In the genomic region with DNA sequence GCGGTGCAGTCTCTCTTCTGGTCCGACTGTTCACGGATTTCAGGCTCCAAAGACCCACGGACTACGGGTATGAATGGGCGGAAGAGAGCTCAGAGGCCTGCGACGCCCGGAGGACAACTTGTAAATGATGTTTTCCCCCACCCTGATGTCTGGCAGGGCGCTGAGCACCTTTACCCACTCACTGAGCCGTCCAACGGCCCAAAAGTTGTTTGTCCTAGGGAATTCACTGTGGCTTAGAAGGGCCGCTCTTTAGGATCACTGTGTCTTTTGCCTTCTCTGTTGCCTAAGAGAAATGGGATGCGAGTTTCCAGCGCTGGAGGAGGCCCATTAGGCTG, we compare ENCODE assay signal across 7 mouse cellular contexts.
DNase-seq lines count a peak whose midpoint lies in the region; ATAC-seq and TF ChIP-seq lines count a peak whose summit lies in the region.

No protein-coding gene starts in this region.

- no peak for TF ChIP-seq CTCF in stomach, postnatal 0 days (IDR thresholded peaks at IDR 0.05; ENCODE audit: low read depth)

- H3K36me3 ChIP-seq in neural tube, embryonic 11.5 days (ENCODE audit: control insufficient read depth, insufficient read depth, low read length), result no peaks in the 10 kb centered on the region
- no peaks in the 10 kb centered on the region for H3K36me3 ChIP-seq in heart, embryonic 16.5 days (ENCODE audit: control insufficient read depth, insufficient read depth)
- H3K36me3 ChIP-seq in liver, embryonic 13.5 days, result no peaks in the 10 kb centered on the region
- H3K36me3 ChIP-seq in stomach, postnatal 0 days (ENCODE audit: control insufficient read depth, insufficient read depth, low read length), result no peaks in the 10 kb centered on the region

- WGBS in neural tube, embryonic 11.5 days, result 17% methylated on average over 15 of the region's 15 CpGs
- WGBS in heart, embryonic 16.5 days, result 24% methylated on average over 15 of the region's 15 CpGs
- 40% methylated on average over 15 of the region's 15 CpGs for WGBS in liver, embryonic 13.5 days (ENCODE audit: insufficient replicate concordance)
- 28% methylated on average over 15 of the region's 15 CpGs for WGBS in stomach, postnatal 0 days

- no peak overlapping the region for H3K27ac ChIP-seq in neural tube, embryonic 11.5 days (ENCODE audit: low read depth, low read length)
- H3K27ac ChIP-seq in heart, embryonic 16.5 days (ENCODE audit: low read length), result no peak overlapping the region
- H3K27ac ChIP-seq in liver, embryonic 13.5 days, result no peak overlapping the region
- peak overlapping the region; percentile 61; the same call in 1 of the 2 replicates for H3K27ac ChIP-seq in stomach, postnatal 0 days (replicated peaks)

- no peaks in the 10 kb centered on the region for H3K9me3 ChIP-seq in neural tube, embryonic 11.5 days (ENCODE audit: control insufficient read depth, low read length)
- 0 out of 2 replicates have a peak, but pooled peaks cover 4% of the 10 kb centered on the region for H3K9me3 ChIP-seq in heart, embryonic 16.5 days (replicated peaks; ENCODE audit: control insufficient read depth, low read length)
- no peaks in the 10 kb centered on the region for H3K9me3 ChIP-seq in liver, embryonic 13.5 days (replicated peaks)
- H3K9me3 ChIP-seq in stomach, postnatal 0 days (ENCODE audit: control insufficient read depth, low read length), result no peaks in the 10 kb centered on the region

- peak overlapping the region; percentile 46 for H3K9ac ChIP-seq in neural tube, embryonic 11.5 days (ENCODE audit: low read length)
- H3K9ac ChIP-seq in heart, embryonic 16.5 days (ENCODE audit: low read length), result peak overlapping the region; percentile 48; the same call in 1 of the 2 replicates
- H3K9ac ChIP-seq in liver, embryonic 13.5 days, result no peak overlapping the region
- peak overlapping the region; percentile 43; the same call in 1 of the 2 replicates for H3K9ac ChIP-seq in stomach, postnatal 0 days (ENCODE audit: low read length)

- H3K4me1 ChIP-seq in neural tube, embryonic 11.5 days (ENCODE audit: control insufficient read depth, insufficient read depth, low read length), result peaks cover 15% of the 10 kb centered on the region; the same call in 1 of the 2 replicates
- H3K4me1 ChIP-seq in heart, embryonic 16.5 days (ENCODE audit: control insufficient read depth, insufficient read depth, low read length), result 0 out of 2 replicates have a peak, but pooled peaks cover 3% of the 10 kb centered on the region
- peaks cover 16% of the 10 kb centered on the region for H3K4me1 ChIP-seq in liver, embryonic 13.5 days (replicated peaks)
- H3K4me1 ChIP-seq in stomach, postnatal 0 days (replicated peaks; ENCODE audit: control insufficient read depth, insufficient read depth), result peaks cover 5% of the 10 kb centered on the region; the same call in 1 of the 2 replicates

- H3K4me2 ChIP-seq in neural tube, embryonic 11.5 days (ENCODE audit: low read depth), result peak overlapping the region; percentile 49
- peak overlapping the region; percentile 72 for H3K4me2 ChIP-seq in heart, embryonic 16.5 days (ENCODE audit: low read depth, low read length)
- H3K4me2 ChIP-seq in liver, embryonic 13.5 days, result peak overlapping the region; percentile 65
- H3K4me2 ChIP-seq in stomach, postnatal 0 days (replicated peaks; ENCODE audit: low read depth), result peak overlapping the region; percentile 58

- H3K4me3 ChIP-seq in neural tube, embryonic 11.5 days (ENCODE audit: low read depth, low read length), result peak overlapping the region; percentile 18
- H3K4me3 ChIP-seq in heart, embryonic 16.5 days (ENCODE audit: low read length), result peak overlapping the region; percentile 42
- peak overlapping the region; percentile 35; the same call in 1 of the 2 replicates for H3K4me3 ChIP-seq in liver, embryonic 13.5 days (replicated peaks)
- H3K4me3 ChIP-seq in stomach, postnatal 0 days (ENCODE audit: low read depth, low read length), result peak overlapping the region; percentile 31

- DNase-seq in neural tube, embryonic 11.5 days (ENCODE audit: low spot score), result no peak
- DNase-seq in neural tube, embryonic 10.5 days (ENCODE audit: extremely low spot score, low spot score), result no peak
- no peak for DNase-seq in liver, embryonic 13.5 days
- no peak for DNase-seq in stomach, postnatal 0 days (ENCODE audit: low spot score)
- no peak for DNase-seq in cerebellum, adult 8-10 months
- no peak for DNase-seq in layer of hippocampus, postnatal 25 days (ENCODE audit: extremely low spot score in 1 of 2, low spot score in 1 of 2)

- TF ChIP-seq EP300 in stomach, postnatal 0 days (optimal IDR thresholded peaks at IDR 0.05), result no peak

- H3K27me3 ChIP-seq in neural tube, embryonic 11.5 days (ENCODE audit: control insufficient read depth, insufficient read depth, low read length), result no peaks in the 10 kb centered on the region
- H3K27me3 ChIP-seq in heart, embryonic 16.5 days (ENCODE audit: control insufficient read depth, insufficient read depth, low read length), result no peaks in the 10 kb centered on the region
- no peaks in the 10 kb centered on the region for H3K27me3 ChIP-seq in liver, embryonic 13.5 days
- no peaks in the 10 kb centered on the region for H3K27me3 ChIP-seq in stomach, postnatal 0 days (ENCODE audit: control insufficient read depth, insufficient read depth, low read length)

- no peak for ATAC-seq in neural tube, embryonic 11.5 days (ENCODE audit: insufficient read depth, low FRiP score, low TSS enrichment)
- peak; percentile 6; the same call in 1 of the 2 replicates for ATAC-seq in heart, embryonic 16.5 days (replicated peaks; ENCODE audit: extremely low read depth, insufficient read depth, low FRiP score)
- 0 out of 2 replicates have a peak, but pooled peaks have one; percentile 10 for ATAC-seq in liver, embryonic 13.5 days (ENCODE audit: low read depth)
- no peak for ATAC-seq in stomach, postnatal 0 days (ENCODE audit: low FRiP score, low TSS enrichment)

Comparison
In these comparisons a context has a peak if more than half of its experiments do, and no peak if none do; other contexts are left out.
1. ATAC-seq: peak in heart, embryonic 16.5 days (single experiment) and liver, embryonic 13.5 days (single experiment); none in neural tube, embryonic 11.5 days (single experiment) and stomach, postnatal 0 days (single experiment).
2. Peak in every context shown above with its lines, with median percentiles within 50 percentile points of each other: H3K4me2 ChIP-seq and H3K4me3 ChIP-seq.